Mouse (Mus musculus): ENCODE measurements around the gene Ngrn. TPM values are rescaled to one million over a fixed set of nuclear protein-coding genes. Genes with fewer than 3 reads are reported as not detected.

The Ngrn gene
- polyA plus RNA-seq, 1 experiment from 2014 or later = 51.1 TPM

GRCm38 (mm10) chr7:80246148-80246721, 14.8 kb upstream of the Ngrn start, which contains the start of gene Ttll13:
TSS of gene Ttll13 (plus strand) at chr7:80246376.
- Histone ChIP-seq H3K9ac (ENCODE audit: low read length) (peak within 1 kb of the TSS; percentile 50), H3K27me3 (replicated peaks; ENCODE audit: control insufficient read depth, insufficient read depth, low read length) (no peaks in the 10 kb centered on the region), H3K4me2 (ENCODE audit: low read length) (peak within 1 kb of the TSS; percentile 58), H3K4me3 (ENCODE audit: low read depth, low read length) (peak within 1 kb of the TSS; percentile 52), H3K4me1 (replicated peaks; ENCODE audit: control insufficient read depth, insufficient read depth, low read length) (peaks cover 3% of the 10 kb centered on the region; the same call in 1 of the 2 replicates), H3K27ac (ENCODE audit: low read depth) (peak within 1 kb of the TSS; percentile 65), H3K36me3 (ENCODE audit: control insufficient read depth, insufficient read depth, low read length) (no peaks in the 10 kb centered on the region), H3K9me3 (ENCODE audit: control insufficient read depth, low read length) (no peaks in the 10 kb centered on the region)
- peak; percentile 96 for ATAC-seq (replicated peaks; ENCODE audit: low FRiP score, low TSS enrichment, low read depth)
- DNase-seq (ENCODE audit: low spot score) = peak; percentile 97
- under 1% methylated on average over 48 of the region's 48 CpGs for WGBS

GRCm38 (mm10) chr7:80246859-80247258, 14.2 kb upstream of the Ngrn start:
- Histone ChIP-seq H3K27me3 (replicated peaks; ENCODE audit: control insufficient read depth, insufficient read depth, low read length) (no peaks in the 10 kb centered on the region), H3K4me3 (ENCODE audit: low read depth, low read length) (peak overlapping the region; percentile 52), H3K9ac (ENCODE audit: low read length) (no peak overlapping the region), H3K4me1 (replicated peaks; ENCODE audit: control insufficient read depth, insufficient read depth, low read length) (peaks cover 3% of the 10 kb centered on the region; the same call in 1 of the 2 replicates), H3K36me3 (ENCODE audit: control insufficient read depth, insufficient read depth, low read length) (no peaks in the 10 kb centered on the region), H3K4me2 (ENCODE audit: low read length) (peak overlapping the region; percentile 58), H3K9me3 (ENCODE audit: control insufficient read depth, low read length) (no peaks in the 10 kb centered on the region), H3K27ac (ENCODE audit: low read depth) (no peak overlapping the region)
- ATAC-seq (replicated peaks; ENCODE audit: low FRiP score, low TSS enrichment, low read depth) (no peak), DNase-seq (ENCODE audit: low spot score) (no peak)
- 30% methylated on average over 7 of the region's 7 CpGs for WGBS

DNA sequence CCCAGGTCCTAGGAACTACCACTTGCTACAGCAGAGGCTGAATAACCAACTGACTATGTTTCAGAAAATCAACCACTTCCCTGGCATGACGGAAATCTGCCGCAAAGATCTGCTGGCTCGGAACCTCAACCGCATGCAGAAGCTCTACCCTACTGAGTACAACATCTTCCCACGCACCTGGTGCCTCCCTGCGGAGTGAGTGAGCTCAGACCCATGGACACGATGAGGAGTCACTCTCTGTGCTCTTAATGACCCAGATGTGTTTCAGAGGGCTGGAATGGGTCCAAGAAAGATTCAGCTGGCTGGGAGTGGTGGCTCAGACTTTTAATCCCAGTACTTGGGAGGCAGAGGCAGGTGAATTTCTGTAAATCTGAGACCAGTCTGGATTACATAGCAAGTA, 8.6 kb upstream of the Ngrn start:
- ATAC-seq (replicated peaks; ENCODE audit: low FRiP score, low TSS enrichment, low read depth) (no peak), DNase-seq (ENCODE audit: low spot score) (no peak)
- no peak overlapping the region for H3K4me2 ChIP-seq (ENCODE audit: low read length)
- H3K27ac ChIP-seq (ENCODE audit: low read depth) = no peak overlapping the region
- H3K27me3 ChIP-seq (replicated peaks; ENCODE audit: control insufficient read depth, insufficient read depth, low read length) = no peaks in the 10 kb centered on the region
- H3K4me1 ChIP-seq (replicated peaks; ENCODE audit: control insufficient read depth, insufficient read depth, low read length) = no peaks in the 10 kb centered on the region
- H3K36me3 ChIP-seq (ENCODE audit: control insufficient read depth, insufficient read depth, low read length) = no peaks in the 10 kb centered on the region
- no peaks in the 10 kb centered on the region for H3K9me3 ChIP-seq (ENCODE audit: control insufficient read depth, low read length)
- no peak overlapping the region for H3K9ac ChIP-seq (ENCODE audit: low read length)
- H3K4me3 ChIP-seq (ENCODE audit: low read depth, low read length) = no peak overlapping the region
- 77% methylated on average over 7 of the region's 7 CpGs for WGBS

GRCm38 (mm10) chr7:80252886-80253285, 8.1 kb upstream of the Ngrn start:
- no peak for DNase-seq (ENCODE audit: low spot score)
- H3K36me3 ChIP-seq (ENCODE audit: control insufficient read depth, insufficient read depth, low read length) = no peaks in the 10 kb centered on the region
- WGBS = 78% methylated on average over 11 of the region's 11 CpGs
- H3K27me3 ChIP-seq (replicated peaks; ENCODE audit: control insufficient read depth, insufficient read depth, low read length) = no peaks in the 10 kb centered on the region
- H3K27ac ChIP-seq (ENCODE audit: low read depth) = no peak overlapping the region
- H3K9ac ChIP-seq (ENCODE audit: low read length) = no peak overlapping the region
- no peak overlapping the region for H3K4me2 ChIP-seq (ENCODE audit: low read length)
- no peak overlapping the region for H3K4me3 ChIP-seq (ENCODE audit: low read depth, low read length)
- no peaks in the 10 kb centered on the region for H3K4me1 ChIP-seq (replicated peaks; ENCODE audit: control insufficient read depth, insufficient read depth, low read length)
- no peak for ATAC-seq (replicated peaks; ENCODE audit: low FRiP score, low TSS enrichment, low read depth)
- H3K9me3 ChIP-seq (ENCODE audit: control insufficient read depth, low read length) = no peaks in the 10 kb centered on the region

- Histone ChIP-seq H3K4me2 (ENCODE audit: low read length) (no peak overlapping the region), H3K27me3 (replicated peaks; ENCODE audit: control insufficient read depth, insufficient read depth, low read length) (no peaks in the 10 kb centered on the region; the same call in 1 of the 2 replicates), H3K9ac (ENCODE audit: low read length) (no peak overlapping the region), H3K4me3 (ENCODE audit: low read depth, low read length) (no peak overlapping the region), H3K4me1 (replicated peaks; ENCODE audit: control insufficient read depth, insufficient read depth, low read length) (no peaks in the 10 kb centered on the region), H3K36me3 (ENCODE audit: control insufficient read depth, insufficient read depth, low read length) (no peaks in the 10 kb centered on the region), H3K27ac (ENCODE audit: low read depth) (no peak overlapping the region), H3K9me3 (ENCODE audit: control insufficient read depth, low read length) (no peaks in the 10 kb centered on the region)
- 77% methylated on average over 2 of the region's 2 CpGs for WGBS
- ATAC-seq (replicated peaks; ENCODE audit: low FRiP score, low TSS enrichment, low read depth) (no peak), DNase-seq (ENCODE audit: low spot score) (no peak)
Measured at GRCm38 (mm10) chr7:80255981-80256380, 5.0 kb upstream of the Ngrn start.

- Histone ChIP-seq H3K36me3 (ENCODE audit: control insufficient read depth, insufficient read depth, low read length) (no peaks in the 10 kb centered on the region), H3K4me3 (ENCODE audit: low read depth, low read length) (no peak overlapping the region), H3K9ac (ENCODE audit: low read length) (no peak overlapping the region), H3K27me3 (replicated peaks; ENCODE audit: control insufficient read depth, insufficient read depth, low read length) (no peaks in the 10 kb centered on the region; the same call in 1 of the 2 replicates), H3K27ac (ENCODE audit: low read depth) (no peak overlapping the region), H3K9me3 (ENCODE audit: control insufficient read depth, low read length) (no peaks in the 10 kb centered on the region), H3K4me2 (ENCODE audit: low read length) (no peak overlapping the region), H3K4me1 (replicated peaks; ENCODE audit: control insufficient read depth, insufficient read depth, low read length) (peaks cover 8% of the 10 kb centered on the region; the same call in 1 of the 2 replicates)
- ATAC-seq (replicated peaks; ENCODE audit: low FRiP score, low TSS enrichment, low read depth) (no peak), DNase-seq (ENCODE audit: low spot score) (no peak)
- 72% methylated on average over 2 of the region's 2 CpGs for WGBS
Measured at GRCm38 (mm10) chr7:80257706-80258105, 3.3 kb upstream of the Ngrn start.

DNA sequence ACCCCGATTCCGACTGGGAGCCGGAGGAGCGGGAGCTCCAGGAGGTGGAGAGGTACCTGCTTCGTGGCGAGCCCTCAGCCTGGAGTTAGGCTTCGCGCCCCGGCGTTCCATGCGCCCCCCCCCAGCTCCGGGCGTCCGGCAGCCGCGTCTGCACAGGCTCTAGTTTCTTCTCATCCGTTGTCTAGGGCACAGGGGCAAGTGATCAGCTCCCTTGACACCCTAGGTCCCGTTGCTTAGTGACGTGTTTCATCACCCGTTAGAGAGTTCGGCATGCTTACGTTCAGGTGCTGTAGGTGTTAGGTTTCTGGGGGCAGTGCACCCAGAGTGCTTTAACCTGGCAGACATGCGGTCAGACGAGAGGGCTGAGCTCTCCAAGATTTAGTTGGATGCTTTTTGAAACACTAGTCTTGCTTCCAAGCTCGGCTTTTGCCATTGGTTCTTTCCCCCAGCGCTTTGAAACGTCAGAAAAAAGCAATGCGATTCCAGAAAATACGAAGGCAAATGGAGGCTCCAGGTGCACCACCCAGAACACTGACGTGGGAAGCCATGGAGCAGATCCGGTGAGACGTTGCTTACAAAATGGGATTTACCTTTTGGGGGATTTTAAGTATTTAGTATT, 466 bp downstream of the Ngrn start:
- Histone ChIP-seq H3K4me1 (replicated peaks; ENCODE audit: control insufficient read depth, insufficient read depth, low read length) (peaks cover 8% of the 10 kb centered on the region; the same call in 1 of the 2 replicates), H3K4me2 (ENCODE audit: low read length) (peak overlapping the region; percentile 98), H3K27me3 (replicated peaks; ENCODE audit: control insufficient read depth, insufficient read depth, low read length) (no peaks in the 10 kb centered on the region; the same call in 1 of the 2 replicates), H3K27ac (ENCODE audit: low read depth) (peak overlapping the region; percentile 79), H3K4me3 (ENCODE audit: low read depth, low read length) (peak overlapping the region; percentile 97), H3K36me3 (ENCODE audit: control insufficient read depth, insufficient read depth, low read length) (peaks cover 27% of the 10 kb centered on the region), H3K9ac (ENCODE audit: low read length) (peak overlapping the region; percentile 87), H3K9me3 (ENCODE audit: control insufficient read depth, low read length) (no peaks in the 10 kb centered on the region)
- DNase-seq (ENCODE audit: low spot score) (no peak), ATAC-seq (replicated peaks; ENCODE audit: low FRiP score, low TSS enrichment, low read depth) (peak; percentile 74)
- WGBS = under 1% methylated on average over 32 of the region's 32 CpGs

GRCm38 (mm10) chr7:80264606-80265005, 3.6 kb downstream of the Ngrn start:
- no peak overlapping the region for H3K9ac ChIP-seq (ENCODE audit: low read length)
- no peaks in the 10 kb centered on the region for H3K27me3 ChIP-seq (replicated peaks; ENCODE audit: control insufficient read depth, insufficient read depth, low read length)
- peaks cover 38% of the 10 kb centered on the region for H3K36me3 ChIP-seq (ENCODE audit: control insufficient read depth, insufficient read depth, low read length)
- WGBS = 94% methylated on average over 12 of the region's 12 CpGs
- H3K9me3 ChIP-seq (ENCODE audit: control insufficient read depth, low read length) = no peaks in the 10 kb centered on the region
- H3K4me3 ChIP-seq (ENCODE audit: low read depth, low read length) = no peak overlapping the region
- ATAC-seq (replicated peaks; ENCODE audit: low FRiP score, low TSS enrichment, low read depth) = no peak
- no peak for DNase-seq (ENCODE audit: low spot score)
- no peak overlapping the region for H3K27ac ChIP-seq (ENCODE audit: low read depth)
- peaks cover 8% of the 10 kb centered on the region; the same call in 1 of the 2 replicates for H3K4me1 ChIP-seq (replicated peaks; ENCODE audit: control insufficient read depth, insufficient read depth, low read length)
- no peak overlapping the region for H3K4me2 ChIP-seq (ENCODE audit: low read length)

- ATAC-seq (replicated peaks; ENCODE audit: low FRiP score, low TSS enrichment, low read depth) (no peak), DNase-seq (ENCODE audit: low spot score) (no peak)
- Histone ChIP-seq H3K9me3 (ENCODE audit: control insufficient read depth, low read length) (no peaks in the 10 kb centered on the region), H3K36me3 (ENCODE audit: control insufficient read depth, insufficient read depth, low read length) (peaks cover 40% of the 10 kb centered on the region), H3K27me3 (replicated peaks; ENCODE audit: control insufficient read depth, insufficient read depth, low read length) (no peaks in the 10 kb centered on the region), H3K9ac (ENCODE audit: low read length) (no peak overlapping the region), H3K27ac (ENCODE audit: low read depth) (no peak overlapping the region), H3K4me3 (ENCODE audit: low read depth, low read length) (no peak overlapping the region), H3K4me2 (ENCODE audit: low read length) (no peak overlapping the region), H3K4me1 (replicated peaks; ENCODE audit: control insufficient read depth, insufficient read depth, low read length) (peaks cover 4% of the 10 kb centered on the region)
- 68% methylated on average over 1 of the region's 1 CpGs for WGBS
Measured at GRCm38 (mm10) chr7:80267764-80268163, 6.7 kb downstream of the Ngrn start.
